In genomic region chr13:67127507-67127906, GRCm38 (mm10) we compare ENCODE assay signal across 7 mouse cellular contexts. TPM values are rescaled to one million over a fixed set of nuclear protein-coding genes. Genes with fewer than 3 reads are reported as not detected.
A peak's percentile ranks its signal among the peaks of the same experiment; 100 is the strongest.
DNase-seq lines count a peak whose midpoint lies in the region; ATAC-seq and TF ChIP-seq lines count a peak whose summit lies in the region.
"Not testable (repeated sequence)": the region's sequence is repeated elsewhere in the genome, so short reads cannot be mapped to it uniquely, and the experiment has no call there.

No protein-coding gene starts in this region.

- peak overlapping the region; percentile 89; the same call in 1 of the 2 replicates for H3K4me3 ChIP-seq in cortical plate, adult 2 months (ENCODE audit: insufficient read depth, low read length)
- peak overlapping the region; percentile 73 for H3K4me3 ChIP-seq in forebrain, postnatal 0 days (ENCODE audit: low read depth, low read length)
- not testable (repeated sequence) for H3K4me3 ChIP-seq in hindbrain, embryonic 11.5 days (ENCODE audit: low read depth, low read length); liver, embryonic 14.5 days (ENCODE audit: insufficient read depth in 1 of 2, low read depth in 2 of 2, low read length in 2 of 2); midbrain, embryonic 12.5 days
- H3K4me3 ChIP-seq in kidney, embryonic 14.5 days (ENCODE audit: low read length) = peak overlapping the region; percentile 74; the same call in 1 of the 2 replicates
- peak overlapping the region; percentile 72 for H3K4me3 ChIP-seq in neural tube, embryonic 15.5 days (replicated peaks)

- not testable (repeated sequence) for H3K9me3 ChIP-seq in forebrain, postnatal 0 days (ENCODE audit: low read length); hindbrain, embryonic 11.5 days (ENCODE audit: control insufficient read depth, low read length); kidney, embryonic 14.5 days (ENCODE audit: control insufficient read depth, low read length); liver, embryonic 14.5 days (ENCODE audit: control insufficient read depth, low read length); midbrain, embryonic 12.5 days; neural tube, embryonic 15.5 days (replicated peaks)

- TF ChIP-seq EP300 in liver, embryonic 14.5 days (IDR thresholded peaks at IDR 0.05; ENCODE audit: low read depth) = not testable (repeated sequence)

- peak overlapping the region; percentile 83 for H3K9ac ChIP-seq in forebrain, postnatal 0 days
- H3K9ac ChIP-seq in hindbrain, embryonic 11.5 days (ENCODE audit: low read depth, low read length); kidney, embryonic 14.5 days (ENCODE audit: low read depth, low read length); liver, embryonic 14.5 days (replicated peaks); midbrain, embryonic 12.5 days (replicated peaks): not testable (repeated sequence)
- H3K9ac ChIP-seq in neural tube, embryonic 15.5 days (replicated peaks) = peak overlapping the region; percentile 72; the same call in 1 of the 2 replicates

- not testable (repeated sequence) for H3K27ac ChIP-seq in cortical plate, adult 2 months (ENCODE audit: insufficient read depth, low read length); forebrain, postnatal 0 days (ENCODE audit: low read depth, low read length); hindbrain, embryonic 11.5 days (ENCODE audit: low read depth, low read length); kidney, embryonic 14.5 days (ENCODE audit: low read depth, low read length); liver, embryonic 14.5 days; midbrain, embryonic 12.5 days (replicated peaks)
- peak overlapping the region; percentile 82 for H3K27ac ChIP-seq in neural tube, embryonic 15.5 days (replicated peaks)

- not testable (repeated sequence) for TF ChIP-seq POLR2A in cortical plate, adult 2 months (IDR thresholded peaks at IDR 0.05; ENCODE audit: extremely low read depth, insufficient read depth, low read length)

- not testable (repeated sequence) for H3K27me3 ChIP-seq in forebrain, postnatal 0 days (ENCODE audit: insufficient read depth, low read length); hindbrain, embryonic 11.5 days (ENCODE audit: control insufficient read depth, insufficient read depth, low read length); kidney, embryonic 14.5 days (ENCODE audit: control insufficient read depth, insufficient read depth, low read length); liver, embryonic 14.5 days (ENCODE audit: control insufficient read depth, insufficient read depth, low read length); midbrain, embryonic 12.5 days; neural tube, embryonic 15.5 days (replicated peaks)

- TF ChIP-seq CTCF in cortical plate, adult 2 months (IDR thresholded peaks at IDR 0.05; ENCODE audit: extremely low read depth, insufficient read depth, low read length); forebrain, postnatal 0 days (IDR thresholded peaks at IDR 0.05; ENCODE audit: low read depth); liver, embryonic 14.5 days (IDR thresholded peaks at IDR 0.05; ENCODE audit: low read depth): not testable (repeated sequence)

- WGBS in forebrain, postnatal 0 days = 79% methylated on average over 10 of the region's 10 CpGs
- 76% methylated on average over 10 of the region's 10 CpGs for WGBS in hindbrain, embryonic 11.5 days
- 82% methylated on average over 10 of the region's 10 CpGs for WGBS in kidney, embryonic 14.5 days
- WGBS in liver, embryonic 14.5 days (ENCODE audit: insufficient replicate concordance) = 66% methylated on average over 10 of the region's 10 CpGs
- WGBS in midbrain, embryonic 12.5 days = 78% methylated on average over 10 of the region's 10 CpGs
- WGBS in neural tube, embryonic 15.5 days = 78% methylated on average over 10 of the region's 10 CpGs

- DNase-seq in forebrain, postnatal 0 days; hindbrain, embryonic 11.5 days (ENCODE audit: low spot score); liver, embryonic 14.5 days (ENCODE audit: low read depth in 3 of 3, low spot score in 3 of 3): not testable (repeated sequence)

- H3K4me1 ChIP-seq in cortical plate, adult 2 months (ENCODE audit: control insufficient read depth, insufficient read depth, low read length); forebrain, postnatal 0 days (ENCODE audit: insufficient read depth); hindbrain, embryonic 11.5 days (replicated peaks; ENCODE audit: control insufficient read depth, insufficient read depth, low read length); kidney, embryonic 14.5 days (ENCODE audit: control insufficient read depth, insufficient read depth, low read length); liver, embryonic 14.5 days (replicated peaks; ENCODE audit: control insufficient read depth in 2 of 2, insufficient read depth in 2 of 2, low read length in 1 of 2); midbrain, embryonic 12.5 days; neural tube, embryonic 15.5 days: not testable (repeated sequence)

- H3K4me2 ChIP-seq in forebrain, postnatal 0 days (ENCODE audit: low read depth) = peak overlapping the region; percentile 88
- not testable (repeated sequence) for H3K4me2 ChIP-seq in hindbrain, embryonic 11.5 days (replicated peaks; ENCODE audit: low read depth, low read length); kidney, embryonic 14.5 days (replicated peaks; ENCODE audit: low read depth, low read length)
- peak overlapping the region; percentile 64 for H3K4me2 ChIP-seq in liver, embryonic 14.5 days (ENCODE audit: low read depth)
- H3K4me2 ChIP-seq in midbrain, embryonic 12.5 days (replicated peaks) = peak overlapping the region; percentile 70
- peak overlapping the region; percentile 81 for H3K4me2 ChIP-seq in neural tube, embryonic 15.5 days

- H3K36me3 ChIP-seq in forebrain, postnatal 0 days (ENCODE audit: insufficient read depth); hindbrain, embryonic 11.5 days (ENCODE audit: control insufficient read depth, insufficient read depth, low read length); kidney, embryonic 14.5 days (ENCODE audit: control insufficient read depth, insufficient read depth, low read length); liver, embryonic 14.5 days (replicated peaks; ENCODE audit: control insufficient read depth, insufficient read depth, low read depth); midbrain, embryonic 12.5 days; neural tube, embryonic 15.5 days: not testable (repeated sequence)

- peak; percentile 7 for ATAC-seq in forebrain, postnatal 0 days
- ATAC-seq in hindbrain, embryonic 11.5 days (ENCODE audit: low FRiP score) = peak; percentile 28
- ATAC-seq in kidney, embryonic 14.5 days (ENCODE audit: low FRiP score, low TSS enrichment) = peak; percentile 28
- not testable (repeated sequence) for ATAC-seq in liver, embryonic 14.5 days (ENCODE audit: insufficient read depth)
- peak; percentile 23 for ATAC-seq in midbrain, embryonic 12.5 days (ENCODE audit: low FRiP score, low read depth)
- peak; percentile 49; the same call in 1 of the 2 replicates for ATAC-seq in neural tube, embryonic 15.5 days (ENCODE audit: low FRiP score)

RNA-seq across cellular contexts. Expression of gene Zfp759, which starts 6.0 kb away (rescaled TPM):
- polyA plus RNA-seq in cortical plate, adult 2 months (2012; rRNA removed) = 3.2 and 3.6 TPM in 2 replicates
- total RNA-seq in forebrain, postnatal 0 days (2014; rRNA removed) = 7.8 and 8.9 TPM in 2 replicates
- 1.5 and 2.6 TPM in 2 replicates for polyA plus RNA-seq in forebrain, postnatal 0 days (2015; fragmentation: Nextera tagmentation; extraction: Ambion mirVana)
- 1.7 and 3.3 TPM in 2 replicates for polyA plus RNA-seq in hindbrain, embryonic 11.5 days (2014; fragmentation: Nextera tagmentation; extraction: Ambion mirVana)
- polyA plus RNA-seq in kidney, embryonic 14.5 days (2014; fragmentation: Nextera tagmentation; extraction: Ambion mirVana) = 1.7 and 2.9 TPM in 2 replicates
- 0.14 and 0.33 TPM in 2 replicates for polyA plus RNA-seq in liver, embryonic 14.5 days (2012; rRNA removed)
- polyA plus RNA-seq in liver, embryonic 14.5 days (2014; fragmentation: Nextera tagmentation; extraction: Ambion mirVana) = 0.38 and 0.56 TPM in 2 replicates
- polyA plus RNA-seq in midbrain, embryonic 12.5 days (2016; fragmentation: Nextera tagmentation; extraction: Ambion mirVana) = 2.7 and 2.8 TPM in 2 replicates
- polyA plus RNA-seq in neural tube, embryonic 15.5 days (2015; fragmentation: Nextera tagmentation; extraction: Ambion mirVana) = 4.4 and 4.5 TPM in 2 replicates

RNA-seq across cellular contexts. Expression of gene Rslcan18, which starts 11.4 kb away (rescaled TPM):
- 0.19 TPM in 2 replicates for polyA plus RNA-seq in cortical plate, adult 2 months (2012; rRNA removed)
- total RNA-seq in forebrain, postnatal 0 days (2014; rRNA removed) = not detected in 2 replicates
- 0.08 TPM in 1 of 2 replicates, not detected in the other for polyA plus RNA-seq in forebrain, postnatal 0 days (2015; fragmentation: Nextera tagmentation; extraction: Ambion mirVana)
- polyA plus RNA-seq in hindbrain, embryonic 11.5 days (2014; fragmentation: Nextera tagmentation; extraction: Ambion mirVana) = 0.14 and 0.26 TPM in 2 replicates
- polyA plus RNA-seq in kidney, embryonic 14.5 days (2014; fragmentation: Nextera tagmentation; extraction: Ambion mirVana) = 0.43 and 0.45 TPM in 2 replicates
- polyA plus RNA-seq in liver, embryonic 14.5 days (2012; rRNA removed) = 0.13 and 0.20 TPM in 2 replicates
- 0.11 and 0.15 TPM in 2 replicates for polyA plus RNA-seq in liver, embryonic 14.5 days (2014; fragmentation: Nextera tagmentation; extraction: Ambion mirVana)
- 0.17 and 0.19 TPM in 2 replicates for polyA plus RNA-seq in midbrain, embryonic 12.5 days (2016; fragmentation: Nextera tagmentation; extraction: Ambion mirVana)
- 0.17 and 0.19 TPM in 2 replicates for polyA plus RNA-seq in neural tube, embryonic 15.5 days (2015; fragmentation: Nextera tagmentation; extraction: Ambion mirVana)

RNA-seq across cellular contexts. Expression of gene Gm28557, which starts 19.1 kb away (rescaled TPM):
- 1.9 and 2.1 TPM in 2 replicates for polyA plus RNA-seq in cortical plate, adult 2 months (2012; rRNA removed)
- total RNA-seq in forebrain, postnatal 0 days (2014; rRNA removed) = 1.4 and 2.9 TPM in 2 replicates
- 0.92 and 1.4 TPM in 2 replicates for polyA plus RNA-seq in forebrain, postnatal 0 days (2015; fragmentation: Nextera tagmentation; extraction: Ambion mirVana)
- polyA plus RNA-seq in hindbrain, embryonic 11.5 days (2014; fragmentation: Nextera tagmentation; extraction: Ambion mirVana) = 1.9 and 3.3 TPM in 2 replicates
- 3.3 and 4.6 TPM in 2 replicates for polyA plus RNA-seq in kidney, embryonic 14.5 days (2014; fragmentation: Nextera tagmentation; extraction: Ambion mirVana)
- polyA plus RNA-seq in liver, embryonic 14.5 days (2012; rRNA removed) = 1.8 and 3.1 TPM in 2 replicates
- 1.3 TPM in 2 replicates for polyA plus RNA-seq in liver, embryonic 14.5 days (2014; fragmentation: Nextera tagmentation; extraction: Ambion mirVana)
- polyA plus RNA-seq in midbrain, embryonic 12.5 days (2016; fragmentation: Nextera tagmentation; extraction: Ambion mirVana) = 2.3 and 3.1 TPM in 2 replicates
- polyA plus RNA-seq in neural tube, embryonic 15.5 days (2015; fragmentation: Nextera tagmentation; extraction: Ambion mirVana) = 0.99 and 1.5 TPM in 2 replicates

RNA-seq across cellular contexts. Expression of gene Zfp708, which starts 29.7 kb away (rescaled TPM):
- 2.9 and 3.0 TPM in 2 replicates for polyA plus RNA-seq in cortical plate, adult 2 months (2012; rRNA removed)
- total RNA-seq in forebrain, postnatal 0 days (2014; rRNA removed) = 12.2 and 12.8 TPM in 2 replicates
- polyA plus RNA-seq in forebrain, postnatal 0 days (2015; fragmentation: Nextera tagmentation; extraction: Ambion mirVana) = 5.8 and 6.6 TPM in 2 replicates
- polyA plus RNA-seq in hindbrain, embryonic 11.5 days (2014; fragmentation: Nextera tagmentation; extraction: Ambion mirVana) = 9.2 and 9.6 TPM in 2 replicates
- 7.3 and 8.4 TPM in 2 replicates for polyA plus RNA-seq in kidney, embryonic 14.5 days (2014; fragmentation: Nextera tagmentation; extraction: Ambion mirVana)
- 0.39 and 0.63 TPM in 2 replicates for polyA plus RNA-seq in liver, embryonic 14.5 days (2012; rRNA removed)
- 0.96 and 1.3 TPM in 2 replicates for polyA plus RNA-seq in liver, embryonic 14.5 days (2014; fragmentation: Nextera tagmentation; extraction: Ambion mirVana)
- 7.7 and 8.6 TPM in 2 replicates for polyA plus RNA-seq in midbrain, embryonic 12.5 days (2016; fragmentation: Nextera tagmentation; extraction: Ambion mirVana)
- 7.5 and 8.3 TPM in 2 replicates for polyA plus RNA-seq in neural tube, embryonic 15.5 days (2015; fragmentation: Nextera tagmentation; extraction: Ambion mirVana)

RNA-seq across cellular contexts. Expression of gene Rsl1, which starts 45.5 kb away (rescaled TPM):
- polyA plus RNA-seq in cortical plate, adult 2 months (2012; rRNA removed) = 3.8 and 4.1 TPM in 2 replicates
- total RNA-seq in forebrain, postnatal 0 days (2014; rRNA removed) = 2.9 and 7.8 TPM in 2 replicates
- polyA plus RNA-seq in forebrain, postnatal 0 days (2015; fragmentation: Nextera tagmentation; extraction: Ambion mirVana) = 2.9 and 3.3 TPM in 2 replicates
- 4.5 and 5.4 TPM in 2 replicates for polyA plus RNA-seq in hindbrain, embryonic 11.5 days (2014; fragmentation: Nextera tagmentation; extraction: Ambion mirVana)
- 4.7 and 5.6 TPM in 2 replicates for polyA plus RNA-seq in kidney, embryonic 14.5 days (2014; fragmentation: Nextera tagmentation; extraction: Ambion mirVana)
- polyA plus RNA-seq in liver, embryonic 14.5 days (2012; rRNA removed) = 0.89 and 1.1 TPM in 2 replicates
- 0.82 and 1.5 TPM in 2 replicates for polyA plus RNA-seq in liver, embryonic 14.5 days (2014; fragmentation: Nextera tagmentation; extraction: Ambion mirVana)
- polyA plus RNA-seq in midbrain, embryonic 12.5 days (2016; fragmentation: Nextera tagmentation; extraction: Ambion mirVana) = 4.8 and 5.1 TPM in 2 replicates
- 6.2 and 7.0 TPM in 2 replicates for polyA plus RNA-seq in neural tube, embryonic 15.5 days (2015; fragmentation: Nextera tagmentation; extraction: Ambion mirVana)
